Mouse (Mus musculus) myocyte (in vitro differentiated cells): ENCODE data around the gene Edn2.

ENCODE experiments used
- CEBPB ChIP-seq: IDR thresholded peaks from 2 replicates; pipeline ENCODE4 v1.6.1; 2011; ENCODE audit warnings: mild to moderate bottlenecking, moderate library complexity; ENCODE audit not compliant: poor library complexity, insufficient read depth, severe bottlenecking
- E2F4 ChIP-seq: IDR thresholded peaks from one replicate; pipeline ENCODE4 v1.6.1; 2011; ENCODE audit warnings: mild to moderate bottlenecking, control low read depth, moderate library complexity; ENCODE audit not compliant: insufficient read depth
- MAX ChIP-seq: IDR thresholded peaks from one replicate; pipeline ENCODE4 v1.6.1; 2011; ENCODE audit warnings: low read depth, mild to moderate bottlenecking, control low read depth
- MYOD1 ChIP-seq, 3 experiments: IDR thresholded peaks; one replicate each; pipeline ENCODE4 v1.6.1; 2011; ENCODE audit warnings: control low read depth in 2 of 3, low read depth in 2 of 3, mild to moderate bottlenecking in 2 of 3, moderate library complexity in 1 of 3; ENCODE audit not compliant: insufficient read length in 2 of 3, control insufficient read depth in 1 of 3
- MYOG ChIP-seq, 3 experiments: IDR thresholded peaks; one replicate each; pipeline ENCODE4 v1.6.1; 2011; ENCODE audit warnings: control low read depth in 2 of 3, low read depth in 2 of 3, mild to moderate bottlenecking in 2 of 3; ENCODE audit not compliant: insufficient read length in 2 of 3, control insufficient read depth in 1 of 3, insufficient read depth in 1 of 3
- POLR2A ChIP-seq: IDR thresholded peaks from one replicate; pipeline ENCODE4 v1.6.1; 2011; ENCODE audit warnings: low read depth, mild to moderate bottlenecking, control low read depth, moderate library complexity; ENCODE audit not compliant: insufficient read length
- POLR2AphosphoS2 ChIP-seq: IDR thresholded peaks from one replicate; pipeline ENCODE4 v1.6.1; 2011; ENCODE audit warnings: low read depth, control low read depth; ENCODE audit not compliant: insufficient read length
- REST ChIP-seq: IDR thresholded peaks from one replicate; pipeline ENCODE4 v1.6.1; 2011; ENCODE audit warnings: mild to moderate bottlenecking, control low read depth, moderate library complexity; ENCODE audit not compliant: insufficient read depth, insufficient read length
- SRF ChIP-seq: IDR thresholded peaks from one replicate; pipeline ENCODE4 v1.6.1; 2011; ENCODE audit warnings: low read depth; ENCODE audit not compliant: control insufficient read depth, insufficient read length
- TCF12 ChIP-seq: IDR thresholded peaks from one replicate; pipeline ENCODE4 v1.6.1; 2011; ENCODE audit warnings: mild to moderate bottlenecking, control low read depth; ENCODE audit not compliant: poor library complexity, insufficient read depth, severe bottlenecking
- TCF3 ChIP-seq: IDR thresholded peaks from one replicate; pipeline ENCODE4 v1.6.1; 2011; ENCODE audit warnings: low read depth, control low read depth; ENCODE audit not compliant: insufficient read length
- USF1 ChIP-seq: IDR thresholded peaks from one replicate; pipeline ENCODE4 v1.6.1; 2011; ENCODE audit warnings: low read depth, mild to moderate bottlenecking, control low read depth, moderate library complexity

DNA sequence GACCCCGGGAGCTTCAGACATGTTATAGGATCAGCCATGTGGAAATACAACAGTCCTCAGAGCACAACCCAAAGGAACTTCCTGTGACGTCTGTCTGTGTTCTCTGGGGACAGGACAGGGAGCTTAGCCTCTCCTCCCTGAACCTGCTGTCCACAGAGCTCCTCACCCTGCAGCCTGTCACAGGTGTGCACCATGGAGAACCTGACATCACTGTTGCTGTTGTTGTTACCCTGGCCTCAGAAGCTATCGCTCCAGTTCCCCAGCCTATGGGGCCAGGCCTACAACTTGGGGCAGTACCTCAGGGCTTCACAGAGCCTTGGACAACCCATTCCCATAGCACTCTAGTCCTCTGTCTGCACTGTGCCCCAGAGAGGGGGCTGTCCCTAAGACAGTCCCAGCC lies 33.7 kb upstream of the Edn2 start:
- TF ChIP-seq MYOD1 (IDR thresholded peaks at IDR 0.05; ENCODE audit: control insufficient read depth in 1 of 3, insufficient read length in 2 of 3, low read depth in 2 of 3) = no peak
- TF ChIP-seq MYOG (IDR thresholded peaks at IDR 0.05; ENCODE audit: control insufficient read depth in 1 of 3, insufficient read depth in 1 of 3, insufficient read length in 2 of 3, low read depth in 2 of 3) = no peak
- TF ChIP-seq POLR2A = no peak
- TF ChIP-seq POLR2AphosphoS2 = no peak
- TF ChIP-seq E2F4 = no peak
- TF ChIP-seq MAX = no peak
- TF ChIP-seq USF1 = no peak
- TF ChIP-seq CEBPB = no peak
- TF ChIP-seq SRF = no peak
- no peak for TF ChIP-seq TCF3
- no peak for TF ChIP-seq TCF12
- TF ChIP-seq REST = no peak
